Mouse (Mus musculus) neural tube, embryonic 15.5 days (tissue): Measurements from ENCODE around the gene Fkbp6. TPM values are rescaled to one million over a fixed set of nuclear protein-coding genes. Genes with fewer than 3 reads are reported as not detected.
A peak's percentile ranks its signal among the peaks of the same experiment; 100 is the strongest.
"Not testable (repeated sequence)": the region's sequence is repeated elsewhere in the genome, so short reads cannot be mapped to it uniquely, and the experiment has no call there.

Experiments used
- ATAC-seq: fragments of 200-750 bp; cut with Nextera tagmentation; 2 replicates; pipeline ENCODE4 v1.8.0; 2017; ENCODE audit warnings: mild to moderate bottlenecking, moderate TSS enrichment, moderate library complexity; ENCODE audit not compliant: low FRiP score
- H3K27ac ChIP-seq: fragments of 300-500 bp; sonication (generic); replicated peaks from 2 replicates; pipeline ENCODE4 v1.5.1; 2015; ENCODE audit warnings: mild to moderate bottlenecking, inconsistent platforms
- H3K27me3 ChIP-seq: fragments of 300-500 bp; sonication (generic); replicated peaks from 2 replicates; pipeline ENCODE4 v1.6.1; 2015; ENCODE audit warnings: inconsistent platforms
- H3K36me3 ChIP-seq: fragments of 300-500 bp; sonication (generic); 2 replicates; pipeline ENCODE4 v1.6.1; 2015; ENCODE audit warnings: inconsistent platforms
- H3K4me1 ChIP-seq: fragments of 300-500 bp; sonication (generic); 2 replicates; pipeline ENCODE4 v1.6.1; 2015; ENCODE audit warnings: inconsistent platforms
- H3K4me2 ChIP-seq: fragments of 300-500 bp; sonication (generic); 2 replicates; pipeline ENCODE4 v1.6.1; 2015; ENCODE audit warnings: inconsistent platforms, mild to moderate bottlenecking, moderate library complexity
- H3K4me3 ChIP-seq: fragments of 300-500 bp; sonication (generic); replicated peaks from 2 replicates; pipeline ENCODE4 v1.5.1; 2015; ENCODE audit warnings: mild to moderate bottlenecking, inconsistent platforms
- H3K9ac ChIP-seq: fragments of 300-500 bp; sonication (generic); replicated peaks from 2 replicates; pipeline ENCODE4 v1.6.1; 2015; ENCODE audit warnings: mild to moderate bottlenecking, inconsistent platforms
- H3K9me3 ChIP-seq: fragments of 300-500 bp; sonication (generic); replicated peaks from 2 replicates; pipeline ENCODE4 v1.6.1; 2016; ENCODE audit warnings: inconsistent platforms
- WGBS: fragments of 180-500 bp; shearing (Covaris S2); methylation state at CpG from one replicate; pipeline ENCODE4 v1.1.7; 2015; ENCODE audit warnings: mixed read lengths; 5-methylcytosine and 5-hydroxymethylcytosine counted together
- polyA plus RNA-seq: library from polyadenylated mRNA; unstranded; fragments of >200 nt; fragmentation: Nextera tagmentation; extraction: Ambion mirVana; gene quantifications from 2 replicates; pipeline ENCODE4 v1.2.1, GENCODE M21; 2015

The Fkbp6 gene
- polyA plus RNA-seq, 1 experiment from 2014 or later, result 0.20 TPM

DNA sequence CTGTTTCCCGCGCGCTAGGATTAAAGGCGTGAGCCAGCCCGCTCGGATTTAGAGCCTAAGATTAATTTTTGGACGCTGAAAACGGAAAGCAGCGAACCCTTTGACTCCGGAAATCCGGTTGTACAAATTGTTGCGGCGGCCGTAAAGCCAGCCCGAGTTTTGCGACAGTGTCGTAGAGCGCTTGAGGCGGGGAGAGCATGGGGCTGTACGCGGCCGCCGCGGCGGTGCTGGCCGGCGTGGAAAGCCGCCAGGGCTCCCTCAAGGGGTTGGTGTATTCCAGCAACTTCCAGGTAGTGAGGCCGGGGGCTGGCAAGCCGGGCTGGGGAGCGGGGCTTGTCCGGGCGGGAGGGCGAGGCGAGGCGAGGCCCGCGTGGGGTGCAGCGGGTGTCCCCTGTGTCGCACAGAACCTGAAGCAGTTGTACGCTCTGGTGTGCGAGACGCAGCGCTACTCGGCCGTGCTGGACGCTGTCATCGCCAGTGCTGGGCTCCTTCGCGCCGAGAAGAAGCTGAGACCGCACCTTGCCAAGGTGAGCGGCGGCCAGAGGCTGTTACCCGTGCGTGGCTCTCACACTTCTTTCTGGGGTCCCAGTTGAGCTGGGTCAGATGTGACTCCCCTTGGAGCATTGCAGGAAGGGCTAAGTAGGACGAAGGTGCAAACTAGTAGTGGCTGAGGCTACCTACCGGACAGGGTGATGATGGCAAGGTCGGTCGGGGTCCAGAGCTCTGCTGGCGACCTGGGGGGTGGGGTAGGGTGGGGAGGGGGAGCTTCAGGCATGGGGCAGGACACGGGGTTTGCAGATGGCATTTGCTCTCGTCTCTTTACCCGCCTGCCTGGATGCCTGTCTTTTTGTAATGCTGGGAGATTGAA is 20.2 kb upstream of the Fkbp6 start, which contains the start of gene Nsun5:
Gene Nsun5, plus strand, starts transcription at position 167 of the 868 bp plus-strand sequence.
- peak; percentile 79 for ATAC-seq
- H3K9ac ChIP-seq, result peak within 1 kb of the TSS; percentile 84
- H3K27ac ChIP-seq, result peak within 1 kb of the TSS; percentile 82
- no peaks in the 10 kb centered on the region for H3K27me3 ChIP-seq
- WGBS, result under 1% methylated on average over 61 of the region's 64 CpGs
- peaks cover 31% of the 10 kb centered on the region for H3K36me3 ChIP-seq
- peak within 1 kb of the TSS; percentile 76 for H3K4me2 ChIP-seq
- H3K4me1 ChIP-seq, result peaks cover 19% of the 10 kb centered on the region
- H3K4me3 ChIP-seq, result peak within 1 kb of the TSS; percentile 94
- H3K9me3 ChIP-seq, result no peaks in the 10 kb centered on the region

- peak overlapping the region; percentile 94 for H3K4me3 ChIP-seq
- peaks cover 23% of the 10 kb centered on the region for H3K36me3 ChIP-seq
- H3K9ac ChIP-seq, result peak overlapping the region; percentile 84
- not testable (repeated sequence) for H3K27me3 ChIP-seq, H3K9me3 ChIP-seq, ATAC-seq
- H3K4me1 ChIP-seq, result peaks cover 19% of the 10 kb centered on the region
- 62% methylated on average over 9 of the region's 9 CpGs for WGBS
- peak overlapping the region; percentile 76 for H3K4me2 ChIP-seq
- peak overlapping the region; percentile 82; the same call in 1 of the 2 replicates for H3K27ac ChIP-seq
Measured at GRCm38 (mm10) chr5:135369196-135369595, 19.4 kb upstream of the Fkbp6 start.

DNA sequence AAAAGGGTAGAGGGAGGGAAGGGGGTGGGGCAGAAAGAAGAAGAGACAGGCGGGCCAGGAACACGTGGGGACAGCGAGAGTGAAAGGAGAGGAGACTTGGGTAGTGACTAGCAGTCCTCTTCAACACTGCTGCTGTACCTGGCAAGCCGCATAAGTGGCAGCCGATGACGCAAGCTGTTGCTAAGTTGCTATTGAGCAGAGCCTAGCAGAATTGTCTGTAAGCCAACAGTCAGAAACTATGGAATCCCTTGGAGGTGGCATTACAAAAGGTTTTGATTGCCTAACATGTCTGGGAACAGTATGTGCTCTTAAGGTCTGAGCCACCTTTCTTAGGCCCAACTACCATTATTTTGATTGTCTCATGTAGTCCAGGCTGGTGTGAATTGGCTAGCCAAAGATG is 18.5 kb upstream of the Fkbp6 start:
- peaks cover 14% of the 10 kb centered on the region for H3K36me3 ChIP-seq
- 88% methylated on average over 6 of the region's 6 CpGs for WGBS
- no peak overlapping the region for H3K4me2 ChIP-seq
- H3K27ac ChIP-seq, result no peak overlapping the region
- H3K27me3 ChIP-seq, result no peaks in the 10 kb centered on the region
- no peaks in the 10 kb centered on the region for H3K9me3 ChIP-seq
- ATAC-seq, result no peak
- H3K4me3 ChIP-seq, result no peak overlapping the region
- no peak overlapping the region for H3K9ac ChIP-seq
- peaks cover 22% of the 10 kb centered on the region for H3K4me1 ChIP-seq

DNA sequence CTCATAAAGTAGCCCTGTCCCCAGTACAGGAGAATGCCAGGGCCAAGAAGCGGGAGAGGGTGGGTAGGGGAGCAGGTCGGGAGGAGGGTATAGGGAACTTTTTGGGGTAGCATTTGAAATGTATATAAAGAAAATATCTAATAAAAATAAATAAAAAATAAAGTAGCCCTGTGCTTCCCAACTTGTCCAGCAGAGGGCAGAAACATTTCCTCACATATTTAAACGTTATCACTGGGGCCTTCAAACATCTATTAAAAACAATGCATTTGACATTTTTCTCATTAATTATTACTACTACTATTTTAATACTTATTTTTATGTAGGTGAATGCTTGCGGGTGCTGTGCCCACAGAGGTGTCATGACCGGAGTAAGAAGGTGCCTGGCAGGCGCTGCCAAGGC is 18.0 kb upstream of the Fkbp6 start:
- no peak for ATAC-seq
- Histone ChIP-seq H3K27ac (no peak overlapping the region), H3K9me3 (no peaks in the 10 kb centered on the region), H3K9ac (no peak overlapping the region), H3K4me3 (no peak overlapping the region), H3K36me3 (peaks cover 11% of the 10 kb centered on the region), H3K4me1 (peaks cover 22% of the 10 kb centered on the region), H3K27me3 (no peaks in the 10 kb centered on the region), H3K4me2 (no peak overlapping the region)
- WGBS, result 62% methylated on average over 6 of the region's 6 CpGs

DNA sequence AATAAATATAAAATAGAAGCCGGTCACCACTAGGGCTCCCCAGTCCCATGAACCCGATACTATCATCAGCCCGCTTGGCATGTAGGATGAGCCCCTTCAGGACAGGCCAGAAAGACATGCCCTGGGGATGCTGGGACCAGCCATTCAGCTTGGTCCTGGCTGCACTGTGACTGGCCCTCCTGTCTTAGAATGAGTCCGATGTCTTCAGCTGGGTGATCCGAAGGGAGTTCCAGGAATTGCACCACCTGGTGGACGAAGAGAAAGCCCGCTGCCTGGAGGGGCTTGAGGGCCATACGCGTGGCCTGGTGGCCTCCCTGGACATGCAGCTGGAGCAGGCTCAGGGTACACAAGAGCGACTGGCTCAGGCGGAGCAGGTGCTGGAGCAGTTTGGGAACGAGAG is 13.7 kb upstream of the Fkbp6 start:
- Histone ChIP-seq H3K27me3 (no peaks in the 10 kb centered on the region), H3K4me2 (no peak overlapping the region), H3K4me1 (0 out of 2 replicates have a peak, but pooled peaks cover 3% of the 10 kb centered on the region), H3K9me3 (no peaks in the 10 kb centered on the region), H3K4me3 (no peak overlapping the region), H3K36me3 (no peaks in the 10 kb centered on the region), H3K27ac (no peak overlapping the region), H3K9ac (no peak overlapping the region)
- no peak for ATAC-seq
- WGBS, result 34% methylated on average over 12 of the region's 12 CpGs

GRCm38 (mm10) chr5:135362572-135362971 is 12.7 kb upstream of the Fkbp6 start:
- H3K4me3 ChIP-seq, result no peak overlapping the region
- no peak overlapping the region for H3K4me2 ChIP-seq
- ATAC-seq, result no peak
- 0 out of 2 replicates have a peak, but pooled peaks cover 3% of the 10 kb centered on the region for H3K4me1 ChIP-seq
- H3K9me3 ChIP-seq, result peaks cover 2% of the 10 kb centered on the region
- 92% methylated on average over 3 of the region's 3 CpGs for WGBS
- no peaks in the 10 kb centered on the region for H3K27me3 ChIP-seq
- no peak overlapping the region for H3K27ac ChIP-seq
- no peaks in the 10 kb centered on the region for H3K36me3 ChIP-seq
- no peak overlapping the region for H3K9ac ChIP-seq

GRCm38 (mm10) chr5:135359772-135360171 is 9.9 kb upstream of the Fkbp6 start:
- no peak overlapping the region for H3K4me2 ChIP-seq
- 0 out of 2 replicates have a peak, but pooled peaks cover 3% of the 10 kb centered on the region for H3K4me1 ChIP-seq
- 0 out of 2 replicates have a peak, but pooled peaks cover 5% of the 10 kb centered on the region for H3K27me3 ChIP-seq
- no peak for ATAC-seq
- H3K9me3 ChIP-seq, result peaks cover 4% of the 10 kb centered on the region
- no peak overlapping the region for H3K27ac ChIP-seq
- H3K9ac ChIP-seq, result no peak overlapping the region
- WGBS, result 96% methylated on average over 2 of the region's 2 CpGs
- H3K4me3 ChIP-seq, result no peak overlapping the region
- H3K36me3 ChIP-seq, result no peaks in the 10 kb centered on the region

- Histone ChIP-seq H3K27me3 (peaks cover 16% of the 10 kb centered on the region), H3K9me3 (peaks cover 4% of the 10 kb centered on the region), H3K9ac (no peak overlapping the region), H3K4me2 (no peak overlapping the region), H3K4me1 (no peaks in the 10 kb centered on the region), H3K36me3 (no peaks in the 10 kb centered on the region), H3K27ac (no peak overlapping the region), H3K4me3 (no peak overlapping the region)
- WGBS, result 95% methylated on average over 2 of the region's 2 CpGs
- no peak for ATAC-seq
Measured at GRCm38 (mm10) chr5:135357556-135357955, 7.7 kb upstream of the Fkbp6 start.

DNA sequence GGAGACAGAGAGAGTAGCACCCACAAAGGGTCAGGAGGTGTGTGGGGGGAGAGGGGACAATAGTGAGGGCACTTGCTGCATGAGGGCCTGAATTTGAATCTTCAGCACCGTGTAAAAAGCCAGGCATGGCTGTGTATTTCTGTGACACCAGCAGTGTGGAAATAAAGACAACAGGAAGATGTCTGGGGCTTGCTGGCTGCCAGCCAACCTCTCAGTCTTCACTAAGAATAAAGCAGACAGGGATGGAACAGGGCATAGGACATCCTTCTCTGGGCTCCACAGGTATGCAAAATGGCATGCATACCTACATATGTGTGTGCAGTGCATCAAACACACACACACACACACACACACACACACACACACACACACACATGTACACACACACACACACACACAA is 6.2 kb upstream of the Fkbp6 start:
- no peak for ATAC-seq
- H3K36me3 ChIP-seq, result no peaks in the 10 kb centered on the region
- H3K4me3 ChIP-seq, result no peak overlapping the region
- H3K4me1 ChIP-seq, result no peaks in the 10 kb centered on the region
- no peak overlapping the region for H3K4me2 ChIP-seq
- no peak overlapping the region for H3K9ac ChIP-seq
- H3K27me3 ChIP-seq, result peaks cover 18% of the 10 kb centered on the region
- no peak overlapping the region for H3K27ac ChIP-seq
- 55% methylated on average over 1 of the region's 1 CpGs for WGBS
- peaks cover 4% of the 10 kb centered on the region for H3K9me3 ChIP-seq

GRCm38 (mm10) chr5:135353564-135353963 is 3.7 kb upstream of the Fkbp6 start:
- Histone ChIP-seq H3K4me3 (no peak overlapping the region), H3K27me3 (peaks cover 18% of the 10 kb centered on the region), H3K36me3 (no peaks in the 10 kb centered on the region), H3K27ac (no peak overlapping the region), H3K4me2 (no peak overlapping the region), H3K9ac (no peak overlapping the region), H3K4me1 (no peaks in the 10 kb centered on the region), H3K9me3 (peaks cover 4% of the 10 kb centered on the region)
- no peak for ATAC-seq
- WGBS, result 18% methylated on average over 20 of the region's 20 CpGs

DNA sequence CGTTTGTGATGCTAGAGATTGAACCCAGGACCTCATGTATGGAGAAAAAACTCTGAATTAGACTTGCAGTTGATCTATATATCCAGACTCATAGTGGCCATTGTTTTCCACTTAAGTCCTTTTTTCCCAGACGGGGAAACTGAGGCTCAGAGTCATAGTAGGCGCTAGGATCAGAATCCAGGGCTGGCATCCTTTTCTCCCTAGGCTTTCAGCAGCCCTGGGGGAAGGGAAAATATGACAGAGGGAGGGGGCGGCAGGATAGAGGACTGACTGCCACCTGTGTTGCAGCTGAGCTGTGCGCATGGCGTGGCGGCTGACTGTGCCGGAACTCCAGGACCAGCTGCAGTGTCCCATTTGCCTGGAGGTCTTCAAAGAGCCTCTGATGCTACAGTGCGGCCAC is 3.2 kb upstream of the Fkbp6 start, which contains the start of gene Trim50:
Gene Trim50, plus strand, starts transcription at position 301 of the 400 bp plus-strand sequence.
- Histone ChIP-seq H3K4me2 (no peak within 1 kb of the TSS), H3K9me3 (peaks cover 4% of the 10 kb centered on the region), H3K4me3 (no peak within 1 kb of the TSS), H3K27me3 (peaks cover 18% of the 10 kb centered on the region), H3K9ac (no peak within 1 kb of the TSS), H3K4me1 (no peaks in the 10 kb centered on the region), H3K27ac (no peak within 1 kb of the TSS), H3K36me3 (no peaks in the 10 kb centered on the region)
- WGBS, result 58% methylated on average over 9 of the region's 9 CpGs
- no peak for ATAC-seq

DNA sequence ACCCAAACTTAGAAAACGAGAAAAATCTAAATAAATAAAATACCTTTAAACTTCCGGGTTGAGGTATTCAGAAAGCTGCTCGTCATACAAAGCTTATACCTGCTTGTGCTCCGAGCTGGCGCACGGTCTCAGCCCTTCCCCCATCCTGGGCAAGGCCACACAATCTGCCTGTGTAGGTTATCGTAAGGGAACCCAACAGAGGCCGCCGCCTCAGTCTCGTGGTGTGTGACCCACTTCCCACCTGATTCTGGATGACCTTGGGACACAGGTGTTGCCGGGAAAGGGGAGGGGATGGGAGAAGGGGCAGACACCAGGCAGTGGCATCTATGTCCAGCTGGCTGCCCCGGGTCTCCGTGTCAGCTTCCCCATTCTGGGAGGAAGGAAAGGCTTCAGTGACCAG is 1.8 kb upstream of the Fkbp6 start:
- Histone ChIP-seq H3K36me3 (no peaks in the 10 kb centered on the region), H3K27ac (no peak overlapping the region), H3K9me3 (no peaks in the 10 kb centered on the region), H3K4me3 (no peak overlapping the region), H3K4me2 (no peak overlapping the region), H3K9ac (no peak overlapping the region), H3K4me1 (no peaks in the 10 kb centered on the region), H3K27me3 (peaks cover 18% of the 10 kb centered on the region)
- WGBS, result 90% methylated on average over 13 of the region's 13 CpGs
- no peak for ATAC-seq
